ENCODE assay signal across 8 mouse cellular contexts in genomic region chr7:68580650-68581049, GRCm38 (mm10).
DNase-seq lines count a peak whose midpoint lies in the region; ATAC-seq and TF ChIP-seq lines count a peak whose summit lies in the region.

No protein-coding gene starts in this region.

- peak; percentile 60 for DNase-seq in ES-CJ7 (ENCODE audit: low read depth, low spot score)
- DNase-seq in brain, embryonic 14.5 days (ENCODE audit: low read depth): peak; percentile 55
- DNase-seq in large intestine, adult 2 months (ENCODE audit: low read depth, low spot score): peak; percentile 22
- peak; percentile 63 for DNase-seq in urinary bladder, postnatal 14 days (ENCODE audit: low spot score)

- H3K27me3 ChIP-seq in intestine, postnatal 0 days (replicated peaks; ENCODE audit: control insufficient read depth, insufficient read depth, low read length): peaks cover 20% of the 10 kb centered on the region; the same call in 1 of the 2 replicates
- no peaks in the 10 kb centered on the region; the same call in none of the 2 replicates for H3K27me3 ChIP-seq in intestine, embryonic 15.5 days (replicated peaks)
- H3K27me3 ChIP-seq in forebrain, embryonic 16.5 days (replicated peaks; ENCODE audit: control insufficient read depth, insufficient read depth, low read length): peaks cover 10% of the 10 kb centered on the region; the same call in 1 of the 2 replicates

- ATAC-seq in intestine, postnatal 0 days: no peak
- ATAC-seq in intestine, embryonic 15.5 days: no peak
- 0 out of 2 replicates have a peak, but pooled peaks have one; percentile 23 for ATAC-seq in forebrain, embryonic 16.5 days
- ATAC-seq in megakaryocyte, adult 5-6 weeks (ENCODE audit: poor library complexity, severe bottlenecking): peak; percentile 47; the same call in 1 of the 2 replicates

- WGBS in intestine, postnatal 0 days: 38% methylated on average over 4 of the region's 4 CpGs
- 47% methylated on average over 4 of the region's 4 CpGs for WGBS in intestine, embryonic 15.5 days
- 36% methylated on average over 4 of the region's 4 CpGs for WGBS in forebrain, embryonic 16.5 days
- 34% methylated on average over 4 of the region's 4 CpGs for WGBS in large intestine, adult 2 months

- no peak overlapping the region for H3K27ac ChIP-seq in intestine, postnatal 0 days (ENCODE audit: low read depth, low read length)
- no peak overlapping the region for H3K27ac ChIP-seq in intestine, embryonic 15.5 days
- H3K27ac ChIP-seq in forebrain, embryonic 16.5 days (ENCODE audit: low read length): no peak overlapping the region

- peak; percentile 79 for TF ChIP-seq CTCF in intestine, postnatal 0 days (IDR thresholded peaks at IDR 0.05; ENCODE audit: low read depth)
- TF ChIP-seq CTCF in brain, embryonic 14.5 days (IDR thresholded peaks at IDR 0.05; ENCODE audit: borderline replicate concordance, extremely low read depth, insufficient read depth, insufficient read length): peak; percentile 72; the same call in 1 of the 2 replicates

- H3K9ac ChIP-seq in intestine, postnatal 0 days (ENCODE audit: low read depth, low read length): no peak overlapping the region
- H3K9ac ChIP-seq in intestine, embryonic 15.5 days: no peak overlapping the region
- no peak overlapping the region for H3K9ac ChIP-seq in forebrain, embryonic 16.5 days (replicated peaks; ENCODE audit: low read depth, low read length)

- no peaks in the 10 kb centered on the region for H3K4me1 ChIP-seq in intestine, postnatal 0 days (replicated peaks; ENCODE audit: control insufficient read depth, insufficient read depth, low read length)
- H3K4me1 ChIP-seq in intestine, embryonic 15.5 days (replicated peaks): no peaks in the 10 kb centered on the region
- 0 out of 2 replicates have a peak, but pooled peaks cover 2% of the 10 kb centered on the region for H3K4me1 ChIP-seq in forebrain, embryonic 16.5 days (replicated peaks; ENCODE audit: control insufficient read depth, insufficient read depth, low read length)

- TF ChIP-seq POLR2A in brain, embryonic 14.5 days (IDR thresholded peaks at IDR 0.05; ENCODE audit: borderline replicate concordance, extremely low read depth, insufficient read depth, insufficient read length, poor library complexity, severe bottlenecking): no peak

- no peaks in the 10 kb centered on the region for H3K9me3 ChIP-seq in intestine, postnatal 0 days (ENCODE audit: control insufficient read depth)
- H3K9me3 ChIP-seq in intestine, embryonic 15.5 days: no peaks in the 10 kb centered on the region
- H3K9me3 ChIP-seq in forebrain, embryonic 16.5 days (ENCODE audit: control insufficient read depth, low read length): no peaks in the 10 kb centered on the region

- H3K4me3 ChIP-seq in intestine, postnatal 0 days (ENCODE audit: low read depth, low read length): no peak overlapping the region
- H3K4me3 ChIP-seq in intestine, embryonic 15.5 days (replicated peaks): no peak overlapping the region
- H3K4me3 ChIP-seq in forebrain, embryonic 16.5 days (replicated peaks; ENCODE audit: low read length): no peak overlapping the region

- no peak overlapping the region for H3K4me2 ChIP-seq in intestine, postnatal 0 days (replicated peaks; ENCODE audit: low read depth)
- H3K4me2 ChIP-seq in intestine, embryonic 15.5 days (replicated peaks): no peak overlapping the region
- no peak overlapping the region for H3K4me2 ChIP-seq in forebrain, embryonic 16.5 days (ENCODE audit: low read length)

- H3K36me3 ChIP-seq in intestine, postnatal 0 days (ENCODE audit: control insufficient read depth, insufficient read depth): no peaks in the 10 kb centered on the region
- no peaks in the 10 kb centered on the region for H3K36me3 ChIP-seq in intestine, embryonic 15.5 days
- H3K36me3 ChIP-seq in forebrain, embryonic 16.5 days (ENCODE audit: control insufficient read depth, insufficient read depth): no peaks in the 10 kb centered on the region

Comparison
In these comparisons a context has a peak if more than half of its experiments do, and no peak if none do; other contexts are left out.
1. ATAC-seq: peak in forebrain, embryonic 16.5 days (single experiment) and megakaryocyte, adult 5-6 weeks (single experiment); none in intestine, postnatal 0 days (single experiment) and intestine, embryonic 15.5 days (single experiment).
2. Peak in every context shown above with its lines, with median percentiles within 50 percentile points of each other: DNase-seq.